Mouse (Mus musculus): Measurements from ENCODE around the gene Matn1.

GRCm38 (mm10) chr4:130920951-130921693 lies 23.1 kb upstream of the Matn1 start:
- no peak for TF ChIP-seq CTCF (IDR thresholded peaks at IDR 0.05; ENCODE audit: low read depth, low read length)
- no peak for TF ChIP-seq GATA1 (IDR thresholded peaks at IDR 0.05; ENCODE audit: borderline replicate concordance, low read length)
- no peak; the same call in 1 of the 2 replicates for TF ChIP-seq POLR2AphosphoS5 (IDR thresholded peaks at IDR 0.05; ENCODE audit: insufficient replicate concordance, low read depth, low read length)

Measured in G1E (cell line).